Mouse (Mus musculus) inflammation-experienced regulatory T-cells, adult 16 weeks (primary cell): ENCODE results near the gene Dmrtc1c1. TPM values are rescaled to one million over a fixed set of nuclear protein-coding genes. Genes with fewer than 3 reads are reported as not detected.

Experiments used
- polyA plus RNA-seq: library from polyadenylated mRNA; unstranded; fragments of 100-300 nt; shearing (Covaris generic); gene quantifications from one replicate; pipeline ENCODE4 v1.2.1, GENCODE M21; 2017

Dmrtc1c1 gene
- not detected for polyA plus RNA-seq

GRCm38 (mm10) chrX:102802663-102803062 is at the start of gene Dmrtc1c1:
Gene Dmrtc1c1 (plus strand): TSS chrX:102802963.

GRCm38 (mm10) chrX:102854516-102854915 is 51.8 kb downstream of the Dmrtc1c1 start, which contains the start of gene Dmrtc1c2:
Gene Dmrtc1c2 (minus strand): TSS chrX:102854616.

Other genes with a start within 250 kb of the Dmrtc1c1 start
- gene Phka1, start 158.7 kb upstream of the Dmrtc1c1 start, polyA plus RNA-seq = 0.15 TPM
- gene Gm3880, start 116.0 kb upstream of the Dmrtc1c1 start, polyA plus RNA-seq = not detected
- gene Gm9112, start 95.3 kb upstream of the Dmrtc1c1 start, polyA plus RNA-seq = not detected
- gene Dmrtc1b, start 95.1 kb upstream of the Dmrtc1c1 start, polyA plus RNA-seq = not detected
- not detected for gene Dmrtc1c2, start 51.7 kb downstream of the Dmrtc1c1 start, polyA plus RNA-seq
- gene 1700031F05Rik, start 65.0 kb downstream of the Dmrtc1c1 start, polyA plus RNA-seq = not detected
- gene Dmrtc1a, start 105.7 kb downstream of the Dmrtc1c1 start, polyA plus RNA-seq = not detected
- not detected for gene 1700011M02Rik, start 105.9 kb downstream of the Dmrtc1c1 start, polyA plus RNA-seq
- gene 1700018G05Rik, start 125.4 kb downstream of the Dmrtc1c1 start, polyA plus RNA-seq = not detected